Mouse (Mus musculus): ENCODE results near the gene Nptx1. TPM values are rescaled to one million over a fixed set of nuclear protein-coding genes. Genes with fewer than 3 reads are reported as not detected.

Nptx1 gene
- polyA plus RNA-seq, 1 experiment from 2014 or later = 2.0 TPM

DNA sequence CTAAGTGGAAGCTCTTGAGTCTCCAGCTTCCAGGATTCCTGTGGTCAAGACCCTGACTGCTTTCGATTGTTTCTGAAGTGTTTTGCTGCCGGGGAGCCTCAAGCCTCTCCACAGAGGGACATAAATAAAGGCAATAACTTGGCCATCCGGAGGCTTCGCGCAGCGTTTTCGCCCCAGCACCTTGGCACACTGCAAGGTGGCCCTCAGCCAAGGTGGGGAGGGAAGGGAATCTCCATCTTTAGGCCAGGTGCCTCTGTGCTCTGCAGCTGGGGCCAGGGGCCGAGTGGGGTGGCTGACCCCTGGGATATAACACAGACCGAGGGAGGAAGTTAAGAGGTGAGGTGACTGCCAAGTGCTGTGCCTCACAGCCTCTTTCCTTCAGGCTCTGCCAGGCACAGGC is 15.6 kb upstream of the Nptx1 start:
- Histone ChIP-seq H3K4me3 (no peak overlapping the region), H3K27me3 (peaks cover 28% of the 10 kb centered on the region), H3K27ac (no peak overlapping the region), H3K36me3 (no peaks in the 10 kb centered on the region), H3K9me3 (no peaks in the 10 kb centered on the region), H3K4me1 (peaks cover 17% of the 10 kb centered on the region), H3K9ac (no peak overlapping the region), H3K4me2 (replicated peaks) (no peak overlapping the region)
- WGBS = 74% methylated on average over 9 of the region's 9 CpGs
- ATAC-seq (ENCODE audit: insufficient number of reproducible peaks, insufficient read depth, low FRiP score, low TSS enrichment) = no peak

- Histone ChIP-seq H3K36me3 (no peaks in the 10 kb centered on the region), H3K9me3 (no peaks in the 10 kb centered on the region), H3K9ac (no peak overlapping the region), H3K4me2 (replicated peaks) (no peak overlapping the region), H3K27ac (no peak overlapping the region), H3K4me3 (no peak overlapping the region), H3K27me3 (peaks cover 36% of the 10 kb centered on the region), H3K4me1 (peaks cover 22% of the 10 kb centered on the region)
- 44% methylated on average over 6 of the region's 6 CpGs for WGBS
- ATAC-seq (ENCODE audit: insufficient number of reproducible peaks, insufficient read depth, low FRiP score, low TSS enrichment) = no peak
These were observed 14.7 kb upstream of the Nptx1 start for GRCm38 (mm10) chr11:119562286-119562685.

DNA sequence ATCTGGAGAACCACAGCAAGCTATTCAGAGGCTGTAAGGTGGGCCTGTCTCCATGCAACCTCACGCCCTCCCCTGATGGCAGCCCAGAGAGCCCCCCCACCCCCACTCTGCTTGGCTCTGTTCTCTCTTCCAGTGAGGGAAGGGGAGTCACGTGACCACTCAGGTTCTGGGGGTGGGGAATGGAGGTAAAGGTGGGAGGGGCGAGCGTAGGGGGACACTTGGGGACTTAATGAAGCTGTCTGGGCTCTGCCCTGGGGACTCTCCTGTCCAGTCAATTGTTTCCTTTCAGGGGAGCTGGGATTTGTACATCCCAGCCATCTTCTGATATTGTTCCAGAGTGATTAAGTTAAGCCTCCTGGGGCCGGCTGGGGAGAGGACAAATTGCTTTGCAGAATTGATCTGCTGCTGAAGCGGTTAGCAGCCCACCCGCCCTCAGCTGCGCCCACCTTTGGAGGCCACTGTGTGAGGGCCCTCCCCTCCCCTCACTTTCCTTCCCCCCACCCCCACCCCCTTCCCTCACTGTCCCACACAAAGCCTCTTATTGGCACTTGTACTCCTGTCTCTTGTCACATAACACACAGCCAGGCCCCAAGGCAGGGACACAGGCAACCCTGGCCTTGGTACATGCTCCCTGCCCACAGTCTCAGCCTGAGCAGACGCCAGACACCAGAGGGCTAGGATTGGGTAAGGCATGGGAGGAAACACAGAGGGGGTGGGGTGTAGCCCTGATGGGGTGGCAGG is 11.5 kb upstream of the Nptx1 start:
- Histone ChIP-seq H3K9ac (peak overlapping the region; percentile 39; the same call in 1 of the 2 replicates), H3K4me2 (replicated peaks) (peak overlapping the region; percentile 38), H3K36me3 (no peaks in the 10 kb centered on the region), H3K9me3 (no peaks in the 10 kb centered on the region), H3K27ac (peak overlapping the region; percentile 70), H3K27me3 (peaks cover 28% of the 10 kb centered on the region), H3K4me3 (no peak overlapping the region), H3K4me1 (peaks cover 22% of the 10 kb centered on the region)
- WGBS = 5% methylated on average over 9 of the region's 9 CpGs
- ATAC-seq (ENCODE audit: insufficient number of reproducible peaks, insufficient read depth, low FRiP score, low TSS enrichment) = peak; percentile 63

- Histone ChIP-seq H3K27me3 (peaks cover 26% of the 10 kb centered on the region; the same call in 1 of the 2 replicates), H3K27ac (peak overlapping the region; percentile 70; the same call in 1 of the 2 replicates), H3K4me3 (no peak overlapping the region), H3K9me3 (no peaks in the 10 kb centered on the region), H3K4me2 (replicated peaks) (peak overlapping the region; percentile 38), H3K4me1 (peaks cover 22% of the 10 kb centered on the region), H3K9ac (peak overlapping the region; percentile 39; the same call in 1 of the 2 replicates), H3K36me3 (no peaks in the 10 kb centered on the region)
- ATAC-seq (ENCODE audit: insufficient number of reproducible peaks, insufficient read depth, low FRiP score, low TSS enrichment) = peak; percentile 43; the same call in 1 of the 2 replicates
- WGBS = 19% methylated on average over 17 of the region's 17 CpGs
These were observed 10.7 kb upstream of the Nptx1 start for GRCm38 (mm10) chr11:119557940-119558869.

- no peak for ATAC-seq (ENCODE audit: insufficient number of reproducible peaks, insufficient read depth, low FRiP score, low TSS enrichment)
- H3K4me2 ChIP-seq (replicated peaks) = no peak overlapping the region
- peaks cover 32% of the 10 kb centered on the region for H3K4me1 ChIP-seq
- no peak overlapping the region for H3K4me3 ChIP-seq
- no peaks in the 10 kb centered on the region for H3K36me3 ChIP-seq
- H3K9me3 ChIP-seq = no peaks in the 10 kb centered on the region
- H3K27me3 ChIP-seq = peaks cover 46% of the 10 kb centered on the region
- no peak overlapping the region for H3K9ac ChIP-seq
- 85% methylated on average over 7 of the region's 7 CpGs for WGBS
- H3K27ac ChIP-seq = no peak overlapping the region
These were observed 7.6 kb upstream of the Nptx1 start for GRCm38 (mm10) chr11:119555170-119555569.

- Histone ChIP-seq H3K4me3 (no peak overlapping the region), H3K4me1 (peaks cover 31% of the 10 kb centered on the region), H3K4me2 (replicated peaks) (no peak overlapping the region), H3K9me3 (no peaks in the 10 kb centered on the region), H3K27ac (no peak overlapping the region), H3K36me3 (no peaks in the 10 kb centered on the region), H3K9ac (no peak overlapping the region), H3K27me3 (peaks cover 51% of the 10 kb centered on the region)
- 67% methylated on average over 7 of the region's 7 CpGs for WGBS
- no peak for ATAC-seq (ENCODE audit: insufficient number of reproducible peaks, insufficient read depth, low FRiP score, low TSS enrichment)
These were observed 7.2 kb upstream of the Nptx1 start for GRCm38 (mm10) chr11:119554706-119555105.

DNA sequence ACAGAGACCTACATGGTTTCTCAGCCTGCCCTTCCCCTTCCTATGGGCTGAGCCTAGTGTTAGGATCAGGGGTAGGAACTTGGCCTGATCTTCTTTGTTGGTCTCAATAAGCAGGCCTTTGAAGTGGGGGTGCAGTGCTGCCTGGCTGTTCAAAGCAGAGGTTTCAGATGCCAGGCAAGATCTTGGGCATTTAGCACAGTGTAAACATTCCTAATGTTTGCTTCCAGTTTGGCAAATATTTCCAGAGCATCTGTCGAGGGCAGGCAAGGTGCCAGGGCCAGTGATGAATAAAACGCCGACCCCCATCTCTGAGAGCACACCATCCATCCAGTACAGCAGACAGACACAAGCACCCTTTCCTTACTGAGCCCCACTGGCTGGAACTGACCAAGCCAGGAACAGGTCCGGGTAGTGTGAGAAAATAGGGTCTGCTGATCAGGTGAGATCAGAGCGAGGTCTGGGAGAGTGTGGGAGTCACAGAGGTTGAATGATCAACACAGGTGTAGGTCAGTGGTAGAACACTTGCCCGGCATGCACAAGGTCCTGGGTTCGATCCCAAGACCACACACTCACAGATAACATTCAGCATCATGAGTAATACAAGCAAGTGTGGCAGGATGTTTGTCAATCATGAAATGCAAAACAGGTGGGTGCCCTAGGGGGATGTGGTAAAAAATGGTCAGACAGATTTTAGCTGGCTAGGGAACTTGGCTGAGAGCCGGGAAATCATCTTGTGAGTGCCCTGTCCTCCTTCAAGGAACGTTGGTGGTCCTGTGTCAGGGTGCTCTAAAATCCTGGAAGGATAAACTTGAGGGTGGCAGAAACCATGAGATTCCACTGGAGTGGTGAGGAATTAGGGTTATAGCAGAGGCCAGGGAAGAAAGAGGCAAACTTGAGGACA is 5.6 kb upstream of the Nptx1 start:
- no peak for ATAC-seq (ENCODE audit: insufficient number of reproducible peaks, insufficient read depth, low FRiP score, low TSS enrichment)
- H3K4me1 ChIP-seq = peaks cover 30% of the 10 kb centered on the region
- peaks cover 67% of the 10 kb centered on the region for H3K27me3 ChIP-seq

DNA sequence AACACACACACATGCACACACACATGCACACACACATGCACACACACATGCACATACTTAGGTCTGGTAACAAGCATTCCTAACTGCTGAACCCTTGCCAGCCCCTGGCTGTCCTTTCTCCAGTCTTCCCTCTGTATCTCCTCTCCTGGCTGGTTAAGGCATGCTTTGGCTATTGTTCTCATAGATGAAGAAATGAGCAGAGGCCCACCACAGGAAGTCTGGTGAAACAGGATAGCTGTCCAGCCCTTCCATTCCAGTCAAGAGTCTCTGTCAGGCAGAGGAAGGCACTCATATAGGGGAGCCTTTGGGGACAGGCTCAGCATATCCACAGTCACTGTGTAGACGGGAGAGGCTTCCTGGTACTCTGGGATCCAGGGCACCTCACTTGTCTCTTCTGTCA is 4.7 kb upstream of the Nptx1 start:
- no peak for ATAC-seq (ENCODE audit: insufficient number of reproducible peaks, insufficient read depth, low FRiP score, low TSS enrichment)
- Histone ChIP-seq H3K4me3 (no peak overlapping the region), H3K27me3 (peaks cover 68% of the 10 kb centered on the region), H3K9me3 (no peaks in the 10 kb centered on the region), H3K4me1 (peaks cover 32% of the 10 kb centered on the region), H3K27ac (no peak overlapping the region), H3K36me3 (no peaks in the 10 kb centered on the region), H3K4me2 (replicated peaks) (no peak overlapping the region), H3K9ac (no peak overlapping the region)
- WGBS = 30% methylated on average over 1 of the region's 1 CpGs

More for the DNA sequence above, 5.6 kb upstream of the Nptx1 start:
- H3K9me3 ChIP-seq = no peaks in the 10 kb centered on the region
- H3K36me3 ChIP-seq = no peaks in the 10 kb centered on the region
- no peak overlapping the region for H3K4me3 ChIP-seq
- 62% methylated on average over 9 of the region's 9 CpGs for WGBS
- no peak overlapping the region for H3K27ac ChIP-seq
- no peak overlapping the region for H3K4me2 ChIP-seq (replicated peaks)
- H3K9ac ChIP-seq = no peak overlapping the region

DNA sequence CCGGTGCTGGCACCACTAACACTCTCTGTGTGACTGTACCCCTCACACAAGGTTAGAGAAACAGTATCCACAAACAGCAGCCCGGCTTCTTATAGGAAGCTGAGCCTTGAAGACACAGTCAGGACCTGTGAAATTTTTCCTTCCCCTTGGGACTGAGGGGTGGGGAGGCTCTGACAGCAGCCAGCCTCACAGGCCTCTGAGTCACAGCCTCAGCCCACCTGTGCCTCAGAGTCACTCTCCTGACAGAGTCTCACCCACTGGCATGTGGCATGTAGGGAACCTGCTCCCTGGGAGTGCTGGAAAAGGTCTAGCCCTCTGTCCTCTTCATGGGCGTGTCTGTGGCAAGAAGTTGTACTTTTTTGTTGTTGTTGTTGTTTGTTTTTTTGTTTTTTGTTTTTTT is 3.9 kb upstream of the Nptx1 start:
- 41% methylated on average over 3 of the region's 3 CpGs for whole genome bisulfite sequencing
- Histone ChIP-seq H3K9me3 (no peaks in the 10 kb centered on the region), H3K27ac (no peak overlapping the region), H3K36me3 (no peaks in the 10 kb centered on the region), H3K9ac (no peak overlapping the region), H3K4me2 (replicated peaks) (no peak overlapping the region), H3K4me1 (peaks cover 40% of the 10 kb centered on the region), H3K27me3 (peaks cover 75% of the 10 kb centered on the region), H3K4me3 (no peak overlapping the region)
- no peak for ATAC-seq (ENCODE audit: insufficient number of reproducible peaks, insufficient read depth, low FRiP score, low TSS enrichment)

- H3K4me1 ChIP-seq = peaks cover 47% of the 10 kb centered on the region
- H3K4me2 ChIP-seq (replicated peaks) = no peak overlapping the region
- no peak overlapping the region for H3K4me3 ChIP-seq
- WGBS = 51% methylated on average over 10 of the region's 10 CpGs
- peaks cover 75% of the 10 kb centered on the region for H3K27me3 ChIP-seq
- no peaks in the 10 kb centered on the region for H3K9me3 ChIP-seq
- H3K9ac ChIP-seq = no peak overlapping the region
- no peak overlapping the region for H3K27ac ChIP-seq
- no peaks in the 10 kb centered on the region for H3K36me3 ChIP-seq
- no peak for ATAC-seq (ENCODE audit: insufficient number of reproducible peaks, insufficient read depth, low FRiP score, low TSS enrichment)
These were observed 3.2 kb upstream of the Nptx1 start for GRCm38 (mm10) chr11:119550546-119551335.

All from embryonic facial prominence, embryonic 12.5 days (tissue).